Mouse (Mus musculus) kidney, embryonic 16.5 days (tissue): ENCODE data around the gene Plk5. TPM values are rescaled to one million over a fixed set of nuclear protein-coding genes. Genes with fewer than 3 reads are reported as not detected.
A peak's percentile ranks its signal among the peaks of the same experiment; 100 is the strongest.

ENCODE experiments used
- ATAC-seq: fragments of 200-750 bp; cut with Nextera tagmentation; 2 replicates; pipeline ENCODE4 v1.8.0; 2017; ENCODE audit warnings: moderate TSS enrichment; ENCODE audit not compliant: low FRiP score, low TSS enrichment
- H3K27ac ChIP-seq: fragments of 300-500 bp; sonication (generic); 2 replicates; pipeline ENCODE4 v1.5.1; 2014; ENCODE audit warnings: low read length
- H3K27me3 ChIP-seq: fragments of 300-500 bp; sonication (generic); 2 replicates; pipeline ENCODE4 v1.6.1; 2014; ENCODE audit warnings: low read length, control low read depth, mixed read lengths; ENCODE audit not compliant: insufficient read depth
- H3K36me3 ChIP-seq: fragments of 300-500 bp; sonication (generic); 2 replicates; pipeline ENCODE4 v1.6.1; 2014; ENCODE audit warnings: low read length, control low read depth, mixed read lengths; ENCODE audit not compliant: insufficient read depth
- H3K4me1 ChIP-seq: fragments of 300-500 bp; sonication (generic); 2 replicates; pipeline ENCODE4 v1.6.1; 2014; ENCODE audit warnings: low read length, control low read depth, mixed read lengths; ENCODE audit not compliant: insufficient read depth
- H3K4me2 ChIP-seq: fragments of 300-500 bp; sonication (generic); replicated peaks from 2 replicates; pipeline ENCODE4 v1.6.1; 2014; ENCODE audit warnings: low read depth, low read length
- H3K4me3 ChIP-seq: fragments of 300-500 bp; sonication (generic); 2 replicates; pipeline ENCODE4 v1.5.1; 2014; ENCODE audit warnings: mild to moderate bottlenecking, low read length
- H3K9ac ChIP-seq: fragments of 300-500 bp; sonication (generic); replicated peaks from 2 replicates; pipeline ENCODE4 v1.6.1; 2014; ENCODE audit warnings: low read length
- H3K9me3 ChIP-seq: fragments of 300-500 bp; sonication (generic); 2 replicates; pipeline ENCODE4 v1.6.1; 2016; ENCODE audit warnings: low read length, control low read depth
- WGBS: fragments of 180-500 bp; shearing (Covaris S2); extraction: QIAGEN DNeasy Blood & Tissue Kit; methylation state at CpG from one replicate; pipeline ENCODE4 v1.1.7; 2014; 5-methylcytosine and 5-hydroxymethylcytosine counted together
- microRNA-seq: library from miRNA; unstranded; fragments of <30 nt; microRNA quantifications from one replicate; pipeline ENCODE4, GENCODE M21; 2016
- polyA plus RNA-seq: library from polyadenylated mRNA; unstranded; fragments of >200 nt; fragmentation: Nextera tagmentation; extraction: Ambion mirVana; gene quantifications from 2 replicates; pipeline ENCODE4 v1.2.1, GENCODE M21; 2015

The Plk5 gene
- polyA plus RNA-seq, 1 experiment from 2014 or later, result 0.97 TPM

GRCm38 (mm10) chr10:80403044-80403692 is 46.9 kb downstream of the Plk5 start:
- Histone ChIP-seq H3K9me3 (no peaks in the 10 kb centered on the region; the same call in 1 of the 2 replicates), H3K4me2 (no peak overlapping the region), H3K9ac (no peak overlapping the region), H3K36me3 (peaks cover 31% of the 10 kb centered on the region), H3K27me3 (no peaks in the 10 kb centered on the region), H3K27ac (no peak overlapping the region), H3K4me3 (no peak overlapping the region), H3K4me1 (peaks cover 35% of the 10 kb centered on the region)
- WGBS, result 91% methylated on average over 4 of the region's 4 CpGs
- no peak for ATAC-seq

- H3K36me3 ChIP-seq, result peaks cover 50% of the 10 kb centered on the region
- H3K4me3 ChIP-seq, result peak overlapping the region; percentile 94
- H3K4me1 ChIP-seq, result peaks cover 27% of the 10 kb centered on the region
- peak overlapping the region; percentile 90 for H3K9ac ChIP-seq
- H3K4me2 ChIP-seq, result peak overlapping the region; percentile 83
- no peaks in the 10 kb centered on the region for H3K27me3 ChIP-seq
- H3K9me3 ChIP-seq, result no peaks in the 10 kb centered on the region; the same call in 1 of the 2 replicates
- WGBS, result 52% methylated on average over 10 of the region's 10 CpGs
- no peak overlapping the region for H3K27ac ChIP-seq
- ATAC-seq, result no peak
Measured at GRCm38 (mm10) chr10:80405481-80406173, 49.4 kb downstream of the Plk5 start.

GRCm38 (mm10) chr10:80406684-80407501 is 50.6 kb downstream of the Plk5 start, which contains the start of gene Uqcr11:
Gene Uqcr11 (minus strand): TSS chr10:80406830.
- H3K4me3 ChIP-seq, result peak within 1 kb of the TSS; percentile 94
- H3K9ac ChIP-seq, result peak within 1 kb of the TSS; percentile 90
- H3K36me3 ChIP-seq, result peaks cover 55% of the 10 kb centered on the region
- no peaks in the 10 kb centered on the region; the same call in 1 of the 2 replicates for H3K9me3 ChIP-seq
- peaks cover 23% of the 10 kb centered on the region for H3K4me1 ChIP-seq
- H3K27ac ChIP-seq, result peak within 1 kb of the TSS; percentile 90
- peak; percentile 76 for ATAC-seq
- H3K27me3 ChIP-seq, result no peaks in the 10 kb centered on the region
- under 1% methylated on average over 27 of the region's 27 CpGs for WGBS
- peak within 1 kb of the TSS; percentile 83 for H3K4me2 ChIP-seq

- no peak overlapping the region; the same call in 1 of the 2 replicates for H3K9ac ChIP-seq
- no peak overlapping the region for H3K4me3 ChIP-seq
- 40% methylated on average over 4 of the region's 4 CpGs for WGBS
- H3K4me1 ChIP-seq, result peaks cover 23% of the 10 kb centered on the region
- H3K9me3 ChIP-seq, result no peaks in the 10 kb centered on the region; the same call in 1 of the 2 replicates
- no peaks in the 10 kb centered on the region for H3K27me3 ChIP-seq
- H3K27ac ChIP-seq, result peak overlapping the region; percentile 90; the same call in 1 of the 2 replicates
- peaks cover 55% of the 10 kb centered on the region for H3K36me3 ChIP-seq
- no peak for ATAC-seq
- H3K4me2 ChIP-seq, result no peak overlapping the region
Measured at GRCm38 (mm10) chr10:80407924-80408323, 51.7 kb downstream of the Plk5 start.

GRCm38 (mm10) chr10:80412656-80413541 is 56.6 kb downstream of the Plk5 start:
- H3K4me2 ChIP-seq, result no peak overlapping the region
- peaks cover 3% of the 10 kb centered on the region; the same call in 1 of the 2 replicates for H3K4me1 ChIP-seq
- H3K9ac ChIP-seq, result no peak overlapping the region
- peaks cover 91% of the 10 kb centered on the region for H3K36me3 ChIP-seq
- no peak overlapping the region for H3K27ac ChIP-seq
- ATAC-seq, result no peak
- no peaks in the 10 kb centered on the region for H3K27me3 ChIP-seq
- no peaks in the 10 kb centered on the region for H3K9me3 ChIP-seq
- H3K4me3 ChIP-seq, result no peak overlapping the region
- 86% methylated on average over 37 of the region's 44 CpGs for WGBS

Small RNA genes lying within 50 kb of the gene (microRNA-seq; reads per million reads assigned to microRNA genes)
- not detected for gene Gm22721

Other genes starting within 250 kb of the Plk5 start
- gene Stk11, start 240.7 kb upstream of the Plk5 start, polyA plus RNA-seq, result 18.2 and 20.2 TPM in 2 replicates
- 676 and 688 TPM in 2 replicates for gene Atp5d, start 217.8 kb upstream of the Plk5 start, polyA plus RNA-seq
- gene Cbarp, start 215.6 kb upstream of the Plk5 start, polyA plus RNA-seq, result 6.4 and 7.3 TPM in 2 replicates
- 15.9 and 16.8 TPM in 2 replicates for gene Midn, start 208.2 kb upstream of the Plk5 start, polyA plus RNA-seq
- gene Cirbp, start 190.5 kb upstream of the Plk5 start, polyA plus RNA-seq, result 96.2 and 101 TPM in 2 replicates
- 15.2 and 15.3 TPM in 2 replicates for gene 1600002K03Rik, start 183.5 kb upstream of the Plk5 start, polyA plus RNA-seq
- gene Efna2, start 177.0 kb upstream of the Plk5 start, polyA plus RNA-seq, result 11.0 and 11.8 TPM in 2 replicates
- gene Mum1, start 130.0 kb upstream of the Plk5 start, polyA plus RNA-seq, result 72.2 and 74.6 TPM in 2 replicates
- 398 and 444 TPM in 2 replicates for gene Ndufs7, start 107.3 kb upstream of the Plk5 start, polyA plus RNA-seq
- gene Gamt, start 95.4 kb upstream of the Plk5 start, polyA plus RNA-seq, result 38.1 and 38.3 TPM in 2 replicates
- gene Dazap1, start 95.0 kb upstream of the Plk5 start, polyA plus RNA-seq, result 52.7 and 55.4 TPM in 2 replicates
- gene Rps15, start 64.0 kb upstream of the Plk5 start, polyA plus RNA-seq, result 899 and 901 TPM in 2 replicates
- 1.6 and 1.9 TPM in 2 replicates for gene Apc2, start 60.5 kb upstream of the Plk5 start, polyA plus RNA-seq
- gene 2310011J03Rik, start 35.9 kb upstream of the Plk5 start, polyA plus RNA-seq, result 52.9 and 54.8 TPM in 2 replicates
- 8.6 and 8.8 TPM in 2 replicates for gene Pcsk4, start 27.0 kb upstream of the Plk5 start, polyA plus RNA-seq
- gene Reep6, start 26.5 kb upstream of the Plk5 start, polyA plus RNA-seq, result 11.0 and 11.5 TPM in 2 replicates
- gene Adamtsl5, start 8.0 kb upstream of the Plk5 start, polyA plus RNA-seq, result 4.8 and 5.4 TPM in 2 replicates
- 3.8 and 5.1 TPM in 2 replicates for gene Mex3d, start 31.2 kb downstream of the Plk5 start, polyA plus RNA-seq
- gene Mbd3, start 43.1 kb downstream of the Plk5 start, polyA plus RNA-seq, result 266 and 277 TPM in 2 replicates
- 840 and 906 TPM in 2 replicates for gene Uqcr11, start 50.4 kb downstream of the Plk5 start, polyA plus RNA-seq
- gene Tcf3, start 77.2 kb downstream of the Plk5 start, polyA plus RNA-seq, result 118 and 126 TPM in 2 replicates
- gene Onecut3, start 138.4 kb downstream of the Plk5 start, polyA plus RNA-seq, result not detected in 2 replicates
- 0.32 and 0.34 TPM in 2 replicates for gene Atp8b3, start 182.7 kb downstream of the Plk5 start, polyA plus RNA-seq
- gene Rexo1, start 205.1 kb downstream of the Plk5 start, polyA plus RNA-seq, result 27.2 and 29.8 TPM in 2 replicates
- 10.4 and 11.6 TPM in 2 replicates for gene Klf16, start 220.9 kb downstream of the Plk5 start, polyA plus RNA-seq
- gene Abhd17a, start 233.9 kb downstream of the Plk5 start, polyA plus RNA-seq, result 86.5 and 89.2 TPM in 2 replicates
- gene Scamp4, start 246.4 kb downstream of the Plk5 start, polyA plus RNA-seq, result 113 and 117 TPM in 2 replicates
- gene Adat3, start 246.4 kb downstream of the Plk5 start, polyA plus RNA-seq, result 8.7 and 10.4 TPM in 2 replicates
- 4.2 and 4.8 TPM in 2 replicates for gene Gm49322, start 249.6 kb downstream of the Plk5 start, polyA plus RNA-seq